Mouse (Mus musculus): Measurements from ENCODE around the gene Nxnl1. TPM values are rescaled to one million over a fixed set of nuclear protein-coding genes. Genes with fewer than 3 reads are reported as not detected.

Gene Nxnl1
- under 1 TPM; 0.10 TPM for total RNA-seq (2021)
- long read RNA-seq, experiment 1: 0 reads
- long read RNA-seq, experiment 2: 0 reads

DNA sequence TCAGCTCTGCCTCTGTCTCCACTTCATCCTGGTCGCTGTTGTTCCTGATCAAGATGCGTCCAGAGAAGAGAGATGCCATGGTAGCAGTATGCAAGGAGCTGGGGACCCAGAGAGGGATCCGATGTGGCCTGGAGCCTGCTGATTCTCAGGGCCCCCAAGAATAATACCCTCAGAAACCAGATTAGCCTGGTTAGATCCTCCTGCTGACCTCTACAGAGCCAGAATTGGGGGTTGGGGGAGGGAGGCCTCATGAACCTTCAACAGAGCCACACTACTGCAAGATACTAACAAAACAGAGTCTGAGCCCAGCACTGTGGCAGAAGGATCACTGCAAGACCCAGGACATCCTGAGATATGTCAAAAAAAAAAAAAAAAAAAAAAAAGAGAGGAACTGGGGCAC lies at the start of gene Nxnl1:
TSS of gene Nxnl1 (minus strand) at position 101 of the 400 bp plus-strand sequence.
- intact Hi-C loops (cut with DNase I): no loop called here
- no peak for DNase-seq

DNA sequence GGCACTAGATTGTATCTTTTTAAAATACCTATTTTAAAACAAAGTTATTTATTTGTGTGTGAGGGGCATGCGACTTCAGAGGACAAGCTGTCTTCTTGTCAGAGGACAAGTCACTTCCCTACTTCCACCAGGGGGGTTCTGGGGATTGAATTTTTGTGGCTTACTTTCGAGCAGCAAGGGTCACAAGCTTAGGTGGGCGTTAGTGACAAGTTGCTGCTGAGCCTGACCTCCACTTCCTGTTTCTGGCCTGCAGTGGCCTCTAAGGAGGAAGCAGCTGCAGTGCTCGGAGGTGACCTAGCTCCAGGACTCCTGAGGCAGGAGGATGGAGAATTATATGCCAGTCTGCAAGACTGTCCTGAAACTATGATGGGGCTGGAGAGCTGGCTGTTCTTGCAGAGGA lies 47.0 kb upstream of the Nxnl1 start:
- intact Hi-C loops (cut with DNase I): no loop called here
- no peak for DNase-seq

DNA sequence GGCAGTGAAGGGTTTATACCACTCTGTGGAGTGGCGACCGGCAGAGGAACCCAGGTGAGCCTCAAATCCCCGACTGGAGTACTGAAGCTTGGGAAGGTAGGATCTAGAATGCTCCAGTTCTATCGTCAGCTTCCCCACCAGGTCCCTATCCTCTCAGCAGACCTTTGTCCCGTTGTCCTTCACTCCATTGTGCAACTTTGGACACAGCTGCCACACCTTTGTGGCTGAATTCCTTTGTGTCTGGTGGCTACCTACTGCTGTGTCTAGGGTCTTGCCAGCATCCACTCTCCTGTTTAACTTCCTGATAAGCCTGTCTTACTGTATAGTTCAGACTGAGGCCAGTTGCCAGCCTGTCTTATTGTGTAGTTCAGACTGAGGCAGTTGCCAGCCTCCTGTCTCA lies 45.7 kb upstream of the Nxnl1 start:
- intact Hi-C loops (cut with DNase I): no loop called here
- no peak for DNase-seq

DNA sequence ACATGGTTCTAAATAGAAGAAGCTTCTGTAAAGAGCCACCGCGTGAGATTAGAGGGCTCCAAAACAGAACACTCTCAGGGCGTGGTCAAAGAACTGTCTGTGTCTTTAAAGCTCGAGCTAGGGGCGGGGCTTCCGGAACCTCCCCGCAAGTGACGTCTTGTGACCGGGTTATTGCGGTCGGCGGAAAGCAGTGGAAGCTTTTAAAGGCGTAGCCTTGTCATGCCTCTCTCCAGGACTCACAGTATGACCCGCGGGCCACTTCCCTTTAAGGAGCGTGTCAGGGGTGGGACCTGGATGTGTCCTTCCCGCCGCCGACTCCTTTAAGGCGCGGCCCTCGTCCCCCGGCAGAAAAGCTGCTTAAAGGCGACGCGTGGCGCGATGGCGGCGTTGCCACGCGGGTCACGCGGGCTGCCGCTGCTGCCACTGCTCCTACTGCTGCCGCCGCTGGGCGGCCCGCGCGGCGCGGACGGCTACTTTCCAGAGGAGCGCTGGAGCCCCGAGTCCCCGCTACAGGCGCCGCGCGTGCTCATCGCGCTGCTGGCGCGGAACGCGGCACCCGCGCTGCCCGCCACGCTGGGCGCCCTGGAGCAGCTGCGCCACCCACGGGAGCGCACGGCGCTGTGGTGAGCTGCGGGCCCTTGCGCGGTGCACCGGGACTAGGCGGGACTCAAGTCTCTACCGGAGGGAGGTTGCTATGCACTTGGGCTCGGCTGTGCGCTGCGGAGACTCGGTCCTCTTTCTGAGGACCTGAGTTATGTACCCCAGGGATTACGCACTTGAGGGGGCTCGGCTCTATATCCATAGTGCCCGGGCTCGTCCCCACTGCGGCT lies 44.6 kb upstream of the Nxnl1 start, which contains the start of gene Colgalt1:
TSS of gene Colgalt1 (plus strand) at position 177 of the 830 bp plus-strand sequence.
- intact Hi-C loops (cut with DNase I): no loop called here
- peak; percentile 89 to 97 for DNase-seq

DNA sequence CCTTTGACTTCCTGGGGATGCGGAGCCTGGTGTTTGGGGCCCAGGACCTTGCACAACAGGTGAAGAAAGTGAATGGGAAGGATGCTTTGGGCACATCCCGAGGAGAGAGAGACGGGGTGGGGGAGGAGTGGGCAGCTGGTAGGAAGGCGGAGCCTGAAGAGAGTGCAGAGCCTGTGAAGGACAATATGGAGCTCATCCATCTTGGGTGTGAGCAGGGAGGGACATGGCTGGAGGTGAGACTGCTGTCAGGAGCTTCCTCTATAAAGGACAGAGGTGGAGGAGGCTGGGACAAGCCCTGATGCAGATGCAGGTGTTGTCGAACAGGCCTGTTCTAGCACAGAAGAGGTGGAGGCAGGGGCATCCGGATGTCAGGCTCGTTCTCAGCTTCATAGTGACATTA lies 37.6 kb upstream of the Nxnl1 start:
- intact Hi-C loops (cut with DNase I): no loop called here
- DNase-seq: no peak

DNA sequence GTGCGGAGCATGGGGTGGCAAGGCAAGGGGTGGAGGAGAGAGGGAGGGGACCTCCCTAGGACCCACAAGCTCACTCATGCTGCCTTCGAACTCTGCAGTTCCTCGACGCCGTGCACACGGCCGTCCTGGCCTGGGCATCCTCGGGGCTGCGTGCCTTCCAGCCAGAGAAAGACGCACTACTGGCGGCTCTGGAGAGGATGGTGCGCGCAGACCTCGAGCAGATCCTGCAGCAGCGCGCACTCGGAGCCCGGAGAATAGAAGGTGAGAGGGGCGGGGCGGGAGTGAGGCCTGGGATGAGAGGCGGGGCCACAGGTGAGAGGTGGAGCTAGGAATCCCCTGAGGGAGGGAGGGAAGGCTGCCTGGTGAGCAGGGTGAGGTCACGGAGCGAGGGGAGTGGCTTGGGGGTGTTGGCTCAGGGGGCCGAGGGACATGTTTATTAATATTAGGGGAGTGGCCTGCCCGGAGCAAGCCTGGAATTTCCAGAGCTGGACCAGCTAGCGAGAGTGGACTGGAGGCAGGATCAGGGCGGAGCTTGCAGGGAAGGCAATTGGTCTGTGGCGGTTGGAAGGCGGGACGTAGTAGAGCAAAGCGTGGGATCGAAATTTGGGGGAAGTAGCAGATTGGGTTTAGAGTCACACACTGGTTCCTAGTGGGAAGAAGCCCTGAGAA lies 36.4 kb upstream of the Nxnl1 start:
- DNase-seq: peak; percentile 42
- intact Hi-C loops (cut with DNase I): no loop called here

DNA sequence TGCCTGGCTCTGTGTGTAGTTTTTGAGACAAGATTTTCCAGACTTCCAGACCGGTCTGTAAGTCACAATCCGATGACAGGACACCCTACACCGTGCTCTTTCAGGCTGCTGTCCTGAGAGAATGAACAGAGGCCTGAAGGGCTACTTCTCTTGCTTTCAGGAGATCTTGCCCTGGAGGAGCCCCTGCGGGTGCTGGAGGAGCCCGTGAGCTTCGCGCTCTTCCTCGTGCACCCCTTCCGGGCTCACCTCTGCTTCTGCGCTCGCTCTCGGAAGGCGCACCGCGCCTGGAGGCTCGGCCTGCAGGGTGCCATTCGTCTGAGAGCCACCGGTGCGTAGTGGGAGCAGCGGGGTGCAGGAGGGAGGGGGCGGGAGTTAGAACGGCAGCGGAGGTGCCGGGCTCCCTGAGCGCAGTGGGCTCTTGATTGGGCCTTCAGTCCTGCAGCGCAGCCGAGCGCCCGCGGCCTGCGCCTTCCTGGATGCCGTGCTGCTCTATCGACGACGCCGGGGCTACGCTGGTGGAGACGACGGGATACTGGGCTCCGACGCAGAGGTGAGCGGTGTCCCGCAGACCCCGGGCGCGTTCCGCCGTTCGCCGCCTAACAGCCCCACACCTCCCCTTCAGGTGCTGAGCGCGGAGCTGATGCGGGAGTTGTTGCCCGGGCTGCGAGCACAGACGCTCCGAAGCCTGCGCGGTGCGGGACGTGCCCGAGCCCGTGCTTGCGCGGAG lies 35.7 kb upstream of the Nxnl1 start:
- intact Hi-C loops (cut with DNase I): no loop called here
- no peak for DNase-seq

DNA sequence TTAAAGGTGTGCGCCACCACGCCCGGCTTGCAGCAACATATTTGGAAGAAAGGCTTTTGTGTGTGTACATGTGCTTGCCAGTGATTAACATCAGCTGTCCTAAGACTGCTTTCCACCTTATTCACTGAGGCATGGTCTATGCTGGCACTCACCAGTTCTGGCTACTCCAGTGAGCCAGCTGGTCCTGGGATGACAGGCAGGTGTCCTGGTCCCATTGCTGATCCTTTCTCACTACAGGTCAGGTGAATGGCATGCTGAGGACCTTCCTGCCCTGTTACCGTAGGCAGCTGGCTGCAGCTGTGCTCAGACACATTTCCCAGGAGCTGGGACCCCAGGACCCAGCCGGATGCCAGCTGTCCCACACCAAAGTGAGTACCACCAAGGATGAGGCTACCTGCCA lies 32.4 kb upstream of the Nxnl1 start:
- intact Hi-C loops (cut with DNase I): loop anchor here (5.0 kb wide), 1 partner anchor 33 kb away; no protein-coding TSS in a partner anchor
- no peak for DNase-seq

DNA sequence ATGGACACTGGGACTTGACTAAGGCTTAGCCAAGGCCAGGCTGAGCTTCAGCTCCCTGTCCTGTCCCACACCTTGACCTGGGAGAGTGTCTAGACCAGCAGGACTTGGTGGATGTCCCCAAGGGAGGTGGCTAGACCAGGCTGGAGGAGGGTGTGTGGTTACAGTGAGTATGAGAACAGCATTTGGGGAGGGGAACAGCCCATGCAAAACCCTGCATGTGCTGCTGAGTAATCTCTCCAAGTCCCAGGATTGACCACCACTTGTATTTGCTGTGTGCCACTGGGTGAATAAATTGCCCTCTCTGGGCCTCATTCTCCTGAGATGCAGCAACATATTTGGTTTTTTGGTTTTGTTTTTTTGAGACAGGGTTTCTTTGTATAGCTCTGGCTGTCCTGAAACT lies 32.0 kb upstream of the Nxnl1 start:
- intact Hi-C loops (cut with DNase I): loop anchor here (5.0 kb wide), 1 partner anchor 34 kb away; no protein-coding TSS in a partner anchor

DNA sequence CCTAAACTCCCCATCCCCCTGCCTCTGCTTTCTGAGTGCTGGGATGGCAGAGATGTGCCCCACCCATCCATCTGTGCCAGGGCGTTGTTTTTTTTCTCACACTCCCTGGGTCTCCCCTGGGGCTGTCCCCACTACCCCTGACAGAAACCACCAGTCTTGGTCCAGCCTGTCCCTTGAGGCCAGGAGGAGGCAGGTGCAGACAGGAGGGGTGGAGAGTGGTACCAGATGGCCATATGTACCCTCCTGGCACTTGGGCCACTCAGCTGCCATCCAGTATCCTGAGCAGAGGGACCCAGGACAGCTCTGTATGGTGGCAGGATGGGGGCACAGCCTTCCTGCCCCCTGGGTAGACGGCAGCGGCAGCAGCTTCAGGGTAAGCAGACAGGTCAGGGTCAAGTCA lies 31.1 kb upstream of the Nxnl1 start, which contains the start of gene Fam129c:
TSS of gene Fam129c (plus strand) at position 198 of the 400 bp plus-strand sequence.
- intact Hi-C loops (cut with DNase I): loop anchor here (1.0 to 5.0 kb wide), 3 partner anchors 34 to 63 kb away; no protein-coding TSS in a partner anchor
- no peak for DNase-seq

More for the DNA sequence above, 32.0 kb upstream of the Nxnl1 start:
- DNase-seq: no peak

DNA sequence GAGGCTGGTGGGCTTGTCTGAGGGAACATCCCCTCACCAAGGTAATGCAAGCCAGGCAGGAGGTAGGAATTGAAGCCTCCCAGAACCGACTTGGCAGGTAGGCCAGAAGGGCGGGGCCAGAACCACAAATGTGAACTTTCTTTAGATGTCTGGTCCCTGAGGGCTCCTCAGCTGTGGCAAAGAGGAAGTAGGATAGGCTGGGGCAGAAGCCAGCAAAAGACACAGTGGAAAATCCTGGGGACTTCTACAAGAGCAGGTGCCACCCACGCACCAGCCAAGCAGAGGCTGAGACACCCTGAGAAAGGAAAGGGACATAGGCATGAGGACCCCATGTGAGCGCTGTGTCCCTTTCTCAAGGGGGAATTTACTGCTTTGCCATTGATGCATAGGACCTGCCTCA lies 30.4 kb upstream of the Nxnl1 start:
- intact Hi-C loops (cut with DNase I): loop anchor here (1.0 to 5.0 kb wide), 3 partner anchors 33 to 64 kb away; no protein-coding TSS in a partner anchor
- no peak for DNase-seq

DNA sequence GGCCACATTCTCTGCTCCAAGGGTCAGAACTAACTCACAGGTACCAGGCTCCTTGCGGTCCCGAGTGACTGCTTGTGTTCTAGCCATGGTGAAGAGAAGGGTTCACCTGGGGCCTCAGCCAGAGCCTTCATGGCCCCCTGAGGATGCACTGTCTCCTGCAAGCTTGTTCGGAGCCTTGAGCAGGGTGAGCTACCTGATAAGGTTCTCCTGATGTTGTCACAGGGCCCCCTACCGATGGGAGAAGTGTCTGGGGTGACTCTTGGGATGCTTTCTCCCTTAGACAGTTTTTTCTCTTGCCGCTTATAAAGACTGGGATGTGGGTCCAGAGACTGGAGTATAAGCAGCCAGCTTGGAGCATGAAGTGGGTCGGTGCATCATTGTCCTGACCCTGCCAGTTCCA lies 30.0 kb upstream of the Nxnl1 start:
- DNase-seq: no peak
- intact Hi-C loops (cut with DNase I): loop anchor here (2.0 to 5.0 kb wide), 2 partner anchors 36 to 64 kb away; no protein-coding TSS in a partner anchor

DNA sequence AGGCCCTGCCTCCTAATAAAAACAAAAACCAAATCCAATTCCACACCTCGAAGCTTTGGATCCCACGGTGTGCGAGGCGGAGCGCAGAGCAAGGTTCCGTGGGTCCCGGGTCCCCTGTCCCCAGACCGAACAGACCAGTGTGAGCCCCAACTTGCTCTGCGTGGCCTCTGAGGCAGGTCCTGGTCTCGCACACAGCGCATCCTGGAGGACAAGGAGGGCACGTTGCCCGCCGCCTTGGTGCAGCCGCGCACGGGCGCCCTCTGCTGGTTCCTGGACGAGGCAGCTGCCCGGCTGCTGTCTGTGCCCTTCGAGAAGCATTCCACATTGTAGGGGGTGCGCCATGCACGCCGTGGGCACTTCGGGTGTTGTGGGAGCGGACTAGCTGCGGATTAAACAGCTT lies 29.5 kb upstream of the Nxnl1 start:
- DNase-seq: peak; percentile 83 to 88
- intact Hi-C loops (cut with DNase I): loop anchor here (2.0 to 5.0 kb wide), 2 partner anchors 36 to 65 kb away; no protein-coding TSS in a partner anchor

DNA sequence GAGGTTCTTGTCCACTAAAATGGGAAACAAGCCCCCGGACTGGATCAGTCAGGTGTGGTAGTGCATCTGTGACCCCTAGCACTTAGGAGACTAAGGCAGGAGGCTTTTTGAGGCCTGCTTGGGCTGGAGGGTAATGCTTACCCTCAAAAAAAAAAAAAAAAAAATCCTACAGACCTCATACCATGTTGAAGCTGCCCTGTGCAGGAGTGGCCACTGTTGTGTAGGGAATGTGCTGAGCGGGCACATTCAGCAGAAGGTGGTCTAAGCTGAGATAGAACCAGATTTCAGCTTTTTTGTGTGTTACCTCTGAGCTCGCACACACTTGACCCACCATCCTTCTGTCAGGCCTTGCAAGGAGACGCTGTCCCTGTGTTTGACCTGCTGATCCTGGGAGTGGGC lies 27.9 kb upstream of the Nxnl1 start:
- intact Hi-C loops (cut with DNase I): no loop called here
- DNase-seq: no peak

DNA sequence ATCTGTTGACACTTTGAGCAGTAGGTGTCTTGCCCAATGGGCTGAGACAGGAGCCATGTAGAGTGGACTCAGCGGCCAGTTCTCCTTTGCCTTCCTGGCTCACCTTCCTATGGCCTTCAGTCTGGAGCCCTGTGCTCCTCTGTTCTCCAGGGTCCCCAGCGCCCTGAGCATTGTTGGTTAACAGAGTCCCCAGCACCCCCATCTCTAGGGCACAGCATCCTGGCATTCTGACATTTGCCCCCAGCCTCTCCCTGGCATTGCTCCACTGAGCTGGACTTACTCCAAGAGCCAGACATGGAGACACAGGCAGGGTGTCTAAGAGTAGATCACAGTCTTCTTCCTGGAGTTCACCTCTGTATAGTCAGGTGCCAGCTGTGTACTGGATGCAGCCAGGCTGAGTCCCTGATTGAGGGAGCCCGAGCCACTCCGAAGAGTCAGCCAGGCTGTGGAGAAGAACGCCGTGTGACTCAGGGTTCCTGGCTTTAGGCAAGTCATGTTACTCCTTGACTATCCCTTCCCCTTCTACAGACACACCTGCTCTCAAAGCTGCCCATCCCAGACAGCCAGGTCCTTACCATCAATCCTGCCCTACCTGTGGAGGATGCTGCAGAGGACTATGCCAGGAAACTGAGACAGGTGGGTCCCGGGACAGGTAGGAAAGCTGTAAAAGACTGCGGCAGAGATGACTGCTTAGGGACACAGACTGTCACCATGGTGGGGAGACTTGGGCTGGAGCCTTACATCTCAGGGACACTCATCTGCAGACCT lies 27.3 kb upstream of the Nxnl1 start:
- intact Hi-C loops (cut with DNase I): no loop called here
- no peak for DNase-seq

DNA sequence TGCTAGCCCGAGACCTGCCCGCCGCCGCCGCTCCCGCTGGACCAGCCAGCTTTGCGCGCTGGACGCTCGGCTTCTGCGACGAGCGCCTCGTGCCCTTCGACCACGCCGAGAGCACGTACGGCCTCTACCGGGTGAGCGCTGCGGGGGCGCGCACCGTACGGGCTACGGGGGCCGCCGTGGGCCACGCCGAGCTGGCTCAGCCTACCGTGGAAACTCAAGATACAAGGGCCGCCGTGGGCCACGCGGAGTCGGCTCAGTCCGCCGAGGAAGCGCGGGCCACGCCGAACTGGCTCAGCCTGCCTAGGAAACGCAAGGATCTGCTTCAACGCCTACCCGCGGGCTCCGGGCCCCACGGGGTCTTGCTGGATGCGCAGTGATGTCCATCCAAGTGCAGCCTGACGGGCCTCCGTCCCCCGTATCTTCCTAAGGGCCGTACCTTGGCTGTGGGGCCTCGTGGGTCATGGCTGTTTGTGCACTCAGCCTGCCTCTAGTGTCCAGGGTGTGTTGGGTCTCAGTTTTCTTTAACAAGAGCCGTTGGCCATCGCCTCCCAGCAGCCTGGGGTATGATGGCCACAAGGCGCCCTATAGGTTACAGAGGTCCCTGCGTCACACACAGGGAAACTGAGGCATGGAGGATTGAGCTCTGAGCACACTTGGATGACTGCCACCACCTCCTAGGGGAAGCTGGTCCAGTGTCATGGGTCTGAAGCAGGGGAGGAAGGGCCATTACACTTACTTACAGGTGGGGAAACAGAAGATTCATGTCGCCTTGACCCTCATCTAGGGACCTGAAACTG lies 26.2 kb upstream of the Nxnl1 start:
- peak in 1 of 2 experiments; percentile 65 for DNase-seq
- intact Hi-C loops (cut with DNase I): no loop called here

DNA sequence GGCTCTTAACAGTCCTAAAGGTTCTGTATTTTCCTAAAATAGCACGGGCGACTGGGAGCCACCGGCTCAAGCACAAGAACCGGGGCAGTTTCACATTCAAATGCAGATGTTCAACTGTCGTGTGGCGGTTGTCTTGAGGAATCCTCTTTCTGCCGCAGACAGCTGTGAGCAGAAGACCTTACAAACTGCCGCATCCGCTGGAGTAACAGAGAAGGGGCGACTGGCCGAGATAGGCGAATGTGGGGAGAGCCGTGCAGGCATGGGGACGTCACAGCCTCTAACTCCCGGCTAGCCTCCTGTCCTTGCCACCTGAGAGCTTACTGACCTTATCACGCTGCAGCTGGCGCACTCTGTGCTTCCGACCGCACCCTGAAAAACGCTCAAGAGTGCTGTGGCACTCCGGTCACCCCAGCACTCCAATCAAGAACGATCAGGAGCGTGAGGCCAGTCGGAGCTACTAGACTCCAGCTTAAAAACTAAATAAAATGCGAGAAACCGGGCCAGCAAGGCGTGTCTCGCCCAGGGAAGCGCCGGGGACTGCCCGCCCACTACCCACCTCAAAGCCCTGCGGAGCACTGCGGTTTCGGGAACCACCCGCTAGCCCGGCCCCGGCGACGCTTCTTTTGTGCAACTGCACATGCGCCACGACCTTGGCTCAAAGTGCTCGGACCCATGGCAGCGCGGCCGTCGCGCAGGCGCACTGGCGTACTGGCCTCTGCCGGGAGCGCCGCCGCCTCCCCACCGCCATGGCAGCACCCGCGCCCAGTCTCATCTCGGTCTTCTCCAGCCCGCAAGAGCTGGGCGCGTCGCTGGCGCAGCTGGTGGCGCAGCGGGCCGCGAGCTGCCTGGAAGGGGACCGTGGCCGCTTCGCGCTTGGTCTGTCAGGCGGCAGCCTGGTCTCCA lies 25.3 kb upstream of the Nxnl1 start, which contains the start of gene Pgls:
TSS of gene Pgls (plus strand) at position 706 of the 903 bp plus-strand sequence.
- intact Hi-C loops (cut with DNase I): no loop called here

DNA sequence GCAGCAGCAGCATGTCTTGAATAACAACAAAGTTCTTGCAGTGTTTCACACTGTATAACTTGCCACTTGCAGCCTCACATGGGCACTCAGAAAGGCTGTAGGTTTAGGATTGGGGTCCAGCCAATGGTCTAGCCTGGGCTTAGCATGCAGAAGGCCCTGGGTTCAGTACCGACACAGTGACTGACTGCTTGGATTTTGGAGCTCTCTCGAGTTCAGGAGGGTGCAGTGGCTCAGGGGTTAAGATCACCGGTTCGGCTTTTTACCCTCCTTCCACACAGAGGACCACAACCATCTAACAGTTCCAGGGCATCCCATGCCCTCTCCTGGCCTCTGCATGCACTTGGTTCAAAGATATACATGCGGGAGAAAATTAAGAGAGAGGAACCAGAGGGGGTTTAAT lies 24.6 kb upstream of the Nxnl1 start:
- no peak for DNase-seq
- intact Hi-C loops (cut with DNase I): no loop called here

More for the DNA sequence above, 25.3 kb upstream of the Nxnl1 start, which contains the start of gene Pgls:
- DNase-seq: peak; percentile 95 to 96

All from gastrocnemius, postnatal 36 days (tissue).